Mouse (Mus musculus): ENCODE measurements at regions not wholly inside any gene's neighbourhood (a gene's known extent, or its start where the extent isn't known, plus 50 kb on each side); places are given as distances from the start of the nearest gene placed in this dataset.
"Not testable (repeated sequence)": the region's sequence is repeated elsewhere in the genome, so short reads cannot be mapped to it uniquely, and the experiment has no call there.

DNA sequence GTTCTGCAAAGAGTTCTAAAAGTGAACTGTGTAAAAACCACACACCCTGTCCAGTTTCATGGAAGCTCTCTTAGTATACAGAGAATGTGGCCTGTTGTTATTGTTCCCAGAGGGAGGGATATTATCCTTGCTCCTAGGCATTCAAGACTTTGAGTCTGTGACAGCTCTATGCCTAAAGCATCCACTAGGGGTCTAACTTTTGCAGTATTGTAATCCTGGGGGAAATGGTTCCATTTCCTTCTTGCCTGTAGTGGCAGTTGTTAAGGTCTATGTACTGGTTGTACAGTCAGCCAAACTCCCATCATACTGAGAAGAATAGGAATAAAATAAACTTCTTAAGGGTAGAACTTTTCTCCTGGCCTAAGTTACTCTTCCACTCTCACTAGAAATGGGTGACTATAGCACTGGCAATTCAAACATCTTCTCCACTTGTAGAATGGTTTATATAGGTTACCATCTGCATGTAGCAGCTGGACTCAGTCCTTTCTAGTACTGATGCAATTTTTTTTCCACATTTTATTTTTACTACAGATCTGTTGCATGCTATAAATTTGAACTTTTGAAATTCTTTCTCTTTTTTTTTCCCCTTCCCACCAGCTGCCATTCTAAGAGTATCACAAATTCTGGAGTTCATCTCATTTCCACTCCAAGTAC, 51.4 kb upstream of the Dpt start:
- DNase-seq (ENCODE audit: low spot score) (peak; percentile 17), ATAC-seq (ENCODE audit: insufficient read depth, low read depth) (peak; percentile 39; the same call in 1 of the 2 replicates)
- no peak for TF ChIP-seq EP300 (IDR thresholded peaks at IDR 0.05; ENCODE audit: low read depth)
- TF ChIP-seq CTCF (IDR thresholded peaks at IDR 0.05; ENCODE audit: low read depth): peak; percentile 68
- H3K9me3 ChIP-seq (replicated peaks; ENCODE audit: control insufficient read depth, low read length): no peaks in the 10 kb centered on the region
- H3K9ac ChIP-seq (replicated peaks; ENCODE audit: low read depth, low read length): no peak overlapping the region
- no peaks in the 10 kb centered on the region for H3K36me3 ChIP-seq (replicated peaks; ENCODE audit: control insufficient read depth, insufficient read depth, low read length)
- H3K27ac ChIP-seq (ENCODE audit: low read depth): no peak overlapping the region
- H3K4me2 ChIP-seq (ENCODE audit: low read depth, low read length): no peak overlapping the region
- H3K27me3 ChIP-seq (ENCODE audit: control insufficient read depth, insufficient read depth, low read length): no peaks in the 10 kb centered on the region
- H3K4me1 ChIP-seq (ENCODE audit: control insufficient read depth, insufficient read depth): no peaks in the 10 kb centered on the region
- H3K4me3 ChIP-seq (ENCODE audit: low read depth, low read length): no peak overlapping the region

DNA sequence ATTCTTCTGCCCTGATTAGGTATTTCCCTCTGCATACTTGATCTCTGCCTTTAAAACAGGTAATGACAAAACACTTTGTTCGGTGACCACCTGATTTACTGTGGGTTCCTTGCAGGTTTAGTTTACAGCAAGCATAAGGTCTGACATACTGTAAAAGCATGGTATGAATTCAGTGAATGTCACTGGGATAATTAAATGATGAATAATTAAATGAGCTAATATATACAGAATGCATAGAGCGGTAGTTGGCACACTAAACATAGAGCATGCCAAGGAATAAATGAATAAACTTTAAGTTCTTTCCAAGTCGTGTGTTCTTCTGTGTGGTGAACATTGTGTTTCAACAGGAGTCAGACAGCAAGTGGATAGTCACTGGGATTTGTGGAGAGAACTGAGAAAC, 51.9 kb upstream of the Dpt start:
- Histone ChIP-seq H3K27ac (ENCODE audit: low read depth) (no peak overlapping the region), H3K27me3 (ENCODE audit: control insufficient read depth, insufficient read depth, low read length) (no peaks in the 10 kb centered on the region), H3K9me3 (replicated peaks; ENCODE audit: control insufficient read depth, low read length) (no peaks in the 10 kb centered on the region), H3K4me1 (ENCODE audit: control insufficient read depth, insufficient read depth) (no peaks in the 10 kb centered on the region), H3K36me3 (replicated peaks; ENCODE audit: control insufficient read depth, insufficient read depth, low read length) (no peaks in the 10 kb centered on the region), H3K9ac (replicated peaks; ENCODE audit: low read depth, low read length) (no peak overlapping the region), H3K4me2 (ENCODE audit: low read depth, low read length) (no peak overlapping the region), H3K4me3 (ENCODE audit: low read depth, low read length) (no peak overlapping the region)
- 73% methylated on average over 3 of the region's 3 CpGs for WGBS
- TF ChIP-seq CTCF (IDR thresholded peaks at IDR 0.05; ENCODE audit: low read depth): no peak
- no peak for TF ChIP-seq EP300 (IDR thresholded peaks at IDR 0.05; ENCODE audit: low read depth)
- DNase-seq (ENCODE audit: low spot score) (no peak), ATAC-seq (ENCODE audit: insufficient read depth, low read depth) (no peak)

DNA sequence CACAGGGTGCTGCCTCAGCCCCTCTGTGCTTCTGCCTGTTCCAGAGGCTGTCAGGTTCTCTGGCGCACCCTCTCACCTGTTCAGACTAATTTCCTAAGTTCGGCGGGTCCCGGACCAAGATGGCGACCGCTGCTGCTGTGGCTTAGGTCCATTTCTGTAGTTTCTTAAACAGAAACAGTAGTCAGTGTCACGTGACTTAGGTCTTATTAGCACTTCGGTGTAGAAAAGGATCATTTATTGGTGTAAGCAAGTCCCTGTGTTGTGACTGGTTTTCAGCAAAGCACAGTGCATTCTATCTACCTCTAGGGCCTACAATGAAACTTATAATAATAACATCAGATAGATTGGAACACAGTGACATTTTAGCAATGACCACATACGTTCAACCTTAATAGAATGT, 53.5 kb upstream of the Dpt start:
- WGBS: 91% methylated on average over 8 of the region's 9 CpGs
- H3K9ac ChIP-seq (replicated peaks; ENCODE audit: low read depth, low read length); H3K4me3 ChIP-seq (ENCODE audit: low read depth, low read length); H3K27me3 ChIP-seq (ENCODE audit: control insufficient read depth, insufficient read depth, low read length); ATAC-seq (ENCODE audit: insufficient read depth, low read depth); H3K27ac ChIP-seq (ENCODE audit: low read depth); H3K4me2 ChIP-seq (ENCODE audit: low read depth, low read length); H3K36me3 ChIP-seq (replicated peaks; ENCODE audit: control insufficient read depth, insufficient read depth, low read length); DNase-seq (ENCODE audit: low spot score); H3K4me1 ChIP-seq (ENCODE audit: control insufficient read depth, insufficient read depth); H3K9me3 ChIP-seq (replicated peaks; ENCODE audit: control insufficient read depth, low read length): not testable (repeated sequence)

DNA sequence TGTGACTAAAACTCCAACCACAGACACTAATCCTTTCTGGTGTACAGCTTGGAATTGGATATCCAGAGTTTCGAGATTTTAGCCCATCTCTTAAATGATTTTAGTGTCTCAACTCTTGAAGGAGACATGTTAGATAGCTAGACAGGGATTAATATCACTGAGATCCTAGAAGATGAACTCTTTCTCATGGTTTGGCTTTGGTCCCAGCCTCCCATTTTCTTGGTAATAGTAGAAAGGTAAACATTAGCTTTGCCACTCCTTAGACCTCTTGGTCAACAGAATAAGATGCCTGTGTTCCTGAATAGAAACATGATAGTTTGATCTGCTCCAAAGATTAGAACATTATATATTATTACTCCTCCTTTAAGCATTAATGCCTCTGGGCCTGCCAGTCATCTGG, 60.8 kb upstream of the Dpt start:
- no peak overlapping the region for H3K4me2 ChIP-seq (ENCODE audit: low read depth, low read length)
- no peak for ATAC-seq (ENCODE audit: insufficient read depth, low read depth)
- H3K4me3 ChIP-seq (ENCODE audit: low read depth, low read length): no peak overlapping the region
- DNase-seq (ENCODE audit: low spot score): no peak
- no peak overlapping the region for H3K9ac ChIP-seq (replicated peaks; ENCODE audit: low read depth, low read length)
- H3K27ac ChIP-seq (ENCODE audit: low read depth): no peak overlapping the region
- TF ChIP-seq CTCF (IDR thresholded peaks at IDR 0.05; ENCODE audit: low read depth): no peak
- no peak for TF ChIP-seq EP300 (IDR thresholded peaks at IDR 0.05; ENCODE audit: low read depth)
- no peaks in the 10 kb centered on the region for H3K36me3 ChIP-seq (replicated peaks; ENCODE audit: control insufficient read depth, insufficient read depth, low read length)
- 83% methylated on average over 1 of the region's 1 CpGs for WGBS
- no peaks in the 10 kb centered on the region for H3K4me1 ChIP-seq (ENCODE audit: control insufficient read depth, insufficient read depth)
- no peaks in the 10 kb centered on the region for H3K27me3 ChIP-seq (ENCODE audit: control insufficient read depth, insufficient read depth, low read length)
- H3K9me3 ChIP-seq (replicated peaks; ENCODE audit: control insufficient read depth, low read length): no peaks in the 10 kb centered on the region

DNA sequence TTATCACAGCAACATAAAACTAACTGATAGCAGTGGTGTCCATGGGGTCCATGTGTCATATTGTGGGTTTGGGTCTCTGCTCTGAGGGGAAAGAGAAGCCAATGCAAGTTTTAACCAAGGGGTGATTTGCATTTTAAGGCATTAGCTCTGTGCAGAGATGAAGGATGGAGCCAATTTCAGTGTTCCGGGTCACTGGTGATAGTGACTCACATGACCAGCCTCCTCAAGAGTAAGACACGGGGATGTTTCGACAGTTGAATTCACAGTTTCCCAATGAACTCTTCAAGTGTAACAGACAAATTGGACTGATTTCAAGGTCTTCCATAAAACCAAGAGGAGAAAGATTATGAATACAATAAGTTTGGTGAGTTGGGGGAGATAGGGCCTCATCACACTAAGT, 62.7 kb upstream of the Dpt start:
- WGBS: 38% methylated on average over 3 of the region's 3 CpGs
- ATAC-seq (ENCODE audit: insufficient read depth, low read depth): no peak
- Histone ChIP-seq H3K4me2 (ENCODE audit: low read depth, low read length) (no peak overlapping the region), H3K9me3 (replicated peaks; ENCODE audit: control insufficient read depth, low read length) (no peaks in the 10 kb centered on the region), H3K9ac (replicated peaks; ENCODE audit: low read depth, low read length) (no peak overlapping the region), H3K36me3 (replicated peaks; ENCODE audit: control insufficient read depth, insufficient read depth, low read length) (no peaks in the 10 kb centered on the region), H3K4me3 (ENCODE audit: low read depth, low read length) (no peak overlapping the region), H3K27me3 (ENCODE audit: control insufficient read depth, insufficient read depth, low read length) (no peaks in the 10 kb centered on the region), H3K27ac (ENCODE audit: low read depth) (no peak overlapping the region), H3K4me1 (ENCODE audit: control insufficient read depth, insufficient read depth) (no peaks in the 10 kb centered on the region)
- TF ChIP-seq CTCF (IDR thresholded peaks at IDR 0.05; ENCODE audit: low read depth) (no peak), EP300 (IDR thresholded peaks at IDR 0.05; ENCODE audit: low read depth) (no peak)
- no peak for DNase-seq (ENCODE audit: low spot score)

DNA sequence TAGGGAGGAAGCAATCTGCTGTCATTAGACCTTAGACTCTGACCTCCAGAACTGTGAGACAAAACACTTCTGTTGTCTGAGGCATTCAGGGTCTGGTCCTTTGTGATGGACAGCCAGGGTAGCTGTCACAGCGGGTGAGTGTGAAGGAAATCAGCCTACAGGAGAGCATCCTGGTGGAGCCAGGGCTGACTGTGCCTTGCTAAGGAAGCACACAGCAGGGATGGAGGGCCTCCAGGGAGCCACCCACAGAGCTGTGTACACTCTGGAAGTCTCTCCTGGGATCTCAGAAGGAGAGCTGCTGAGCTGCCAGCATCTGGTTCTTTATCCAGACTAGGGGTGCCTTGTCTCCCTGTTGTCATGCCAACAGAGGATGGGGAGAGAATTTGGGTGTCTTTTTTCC, 74.4 kb upstream of the Dpt start:
- H3K27me3 ChIP-seq (ENCODE audit: control insufficient read depth, insufficient read depth, low read length): no peaks in the 10 kb centered on the region
- H3K9ac ChIP-seq (replicated peaks; ENCODE audit: low read depth, low read length): no peak overlapping the region
- H3K4me2 ChIP-seq (ENCODE audit: low read depth, low read length): no peak overlapping the region
- no peaks in the 10 kb centered on the region for H3K9me3 ChIP-seq (replicated peaks; ENCODE audit: control insufficient read depth, low read length)
- no peak overlapping the region for H3K4me3 ChIP-seq (ENCODE audit: low read depth, low read length)
- TF ChIP-seq EP300 (IDR thresholded peaks at IDR 0.05; ENCODE audit: low read depth) (no peak), CTCF (IDR thresholded peaks at IDR 0.05; ENCODE audit: low read depth) (no peak)
- 4% methylated on average over 1 of the region's 1 CpGs for WGBS
- H3K4me1 ChIP-seq (ENCODE audit: control insufficient read depth, insufficient read depth): no peaks in the 10 kb centered on the region
- H3K27ac ChIP-seq (ENCODE audit: low read depth): no peak overlapping the region
- no peaks in the 10 kb centered on the region for H3K36me3 ChIP-seq (replicated peaks; ENCODE audit: control insufficient read depth, insufficient read depth, low read length)
- no peak for DNase-seq (ENCODE audit: low spot score)
- ATAC-seq (ENCODE audit: insufficient read depth, low read depth): no peak
